Comparison of ENCODE assay signal across 11 mouse cellular contexts in the genomic region with DNA sequence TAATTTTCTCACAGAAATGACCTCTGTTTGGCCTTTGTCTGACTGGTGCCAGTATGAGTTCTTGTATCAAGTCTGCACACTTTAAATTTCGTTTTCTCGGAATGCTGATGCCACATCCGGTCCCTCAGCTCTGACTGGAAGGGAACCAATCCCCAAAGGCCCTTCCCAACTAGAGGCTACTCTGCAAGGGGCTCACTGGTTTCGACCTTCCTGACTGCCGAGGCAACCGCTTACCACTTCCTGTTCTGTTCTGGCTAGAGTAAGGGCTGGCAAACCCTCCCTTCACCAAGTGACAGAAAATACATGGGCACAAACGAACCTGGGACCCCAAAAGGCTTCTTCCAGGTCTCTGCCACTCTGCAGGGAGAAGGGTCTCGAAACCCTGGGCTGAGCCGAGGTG. TPM values are rescaled to one million over a fixed set of nuclear protein-coding genes. Genes with fewer than 3 reads are reported as not detected.
A peak's percentile ranks its signal among the peaks of the same experiment; 100 is the strongest.
DNase-seq lines count a peak whose midpoint lies in the region; ATAC-seq lines count a peak whose summit lies in the region.
"Had no signal": no experiment of that assay in that cellular context is flagged by ENCODE, and none has a peak within 500 bp of the region (broad histone marks: within the 10 kb centered on the region; RNA-seq: fewer than 3 reads in every experiment).

No protein-coding gene starts in this region.

- H3K4me2 ChIP-seq in intestine, embryonic 16.5 days (ENCODE audit: low read depth, low read length), result no peak overlapping the region
- H3K4me2 ChIP-seq: limb, embryonic 13.5 days had no signal

- H3K9me3 ChIP-seq in intestine, embryonic 16.5 days (ENCODE audit: control insufficient read depth, low read length), result no peaks in the 10 kb centered on the region
- H3K9me3 ChIP-seq: limb, embryonic 13.5 days had no signal

- no peak overlapping the region for H3K4me3 ChIP-seq in intestine, embryonic 16.5 days (ENCODE audit: low read length)
- H3K4me3 ChIP-seq: limb, embryonic 13.5 days had no signal

- H3K9ac ChIP-seq in intestine, embryonic 16.5 days (ENCODE audit: low read depth, low read length), result no peak overlapping the region
- H3K9ac ChIP-seq: limb, embryonic 13.5 days had no signal

- DNase-seq in A20 (ENCODE audit: low read depth, low spot score), result peak; percentile 71
- DNase-seq in CD4-positive, CD25-positive, alpha-beta regulatory T cell, adult 2 months (ENCODE audit: low read depth, low spot score), result peak; percentile 72
- peak; percentile 19 for DNase-seq in spleen, adult 12 weeks (ENCODE audit: low spot score)
- no peak for DNase-seq in gastrocnemius, postnatal 10 days
- no peak for DNase-seq in ovary, postnatal 36 days (ENCODE audit: low spot score)

- no peak overlapping the region for H3K27ac ChIP-seq in intestine, embryonic 16.5 days (ENCODE audit: low read length)
- H3K27ac ChIP-seq: limb, embryonic 13.5 days had no signal

- no peaks in the 10 kb centered on the region for H3K27me3 ChIP-seq in intestine, embryonic 16.5 days (replicated peaks; ENCODE audit: control insufficient read depth, insufficient read depth, low read length)
- H3K27me3 ChIP-seq: limb, embryonic 13.5 days had no signal

- peaks cover 7% of the 10 kb centered on the region for H3K4me1 ChIP-seq in intestine, embryonic 16.5 days (ENCODE audit: control insufficient read depth, insufficient read depth, low read length)
- H3K4me1 ChIP-seq: limb, embryonic 13.5 days had no signal

- ATAC-seq in inflammation-experienced regulatory T-cells, adult 6 months, result peak; percentile 89
- no peak for ATAC-seq in intestine, embryonic 16.5 days

- 66% methylated on average over 9 of the region's 9 CpGs for WGBS in intestine, embryonic 16.5 days

- no peaks in the 10 kb centered on the region for H3K36me3 ChIP-seq in intestine, embryonic 16.5 days (ENCODE audit: control insufficient read depth, insufficient read depth, low read length)
- H3K36me3 ChIP-seq: limb, embryonic 13.5 days had no signal

RNA-seq across cellular contexts. Expression of gene Treml2, which starts 1.6 kb away (rescaled TPM):
- polyA plus RNA-seq in inflammation-experienced regulatory T-cells, adult 6 months (2017; shearing (Covaris generic)), result 10 to 100 TPM in 2 of 3 experiments, under 1 TPM in 1; 0.69 to 12.3 (median 11.3) TPM
- total RNA-seq in gastrocnemius, postnatal 10 days (2021), result under 1 TPM in 1 of 2 experiments, not detected in 1; 0.18 TPM
- 0.27 and 0.37 TPM in 2 replicates for polyA plus RNA-seq in intestine, embryonic 16.5 days (2015; fragmentation: Nextera tagmentation; extraction: Ambion mirVana)
- polyA plus RNA-seq: testis, adult 2 months had no signal

RNA-seq across cellular contexts. Expression of gene B430306N03Rik, which starts 15.1 kb away (rescaled TPM):
- polyA plus RNA-seq in inflammation-experienced regulatory T-cells, adult 6 months (2017; shearing (Covaris generic)), result 1 to 10 TPM in 2 of 3 experiments, not detected in 1; 2.8 to 5.6 TPM
- total RNA-seq in gastrocnemius, postnatal 10 days (2021), result under 1 TPM; 0.05 to 0.34 TPM
- polyA plus RNA-seq in intestine, embryonic 16.5 days (2015; fragmentation: Nextera tagmentation; extraction: Ambion mirVana), result 0.44 and 0.59 TPM in 2 replicates
- polyA plus RNA-seq: neural tube, embryonic 11.5 days had no signal

RNA-seq across cellular contexts. Expression of gene Treml4, which starts 36.8 kb away (rescaled TPM):
- polyA plus RNA-seq in inflammation-experienced regulatory T-cells, adult 6 months (2017; shearing (Covaris generic)), result 1 to 10 TPM in 1 of 3 experiments, under 1 TPM in 1, not detected in 1; 0.55 to 1.3 TPM
- under 1 TPM in 1 of 2 experiments, not detected in 1; 0.36 TPM for total RNA-seq in gastrocnemius, postnatal 10 days (2021)
- 4.0 and 5.8 TPM in 2 replicates for polyA plus RNA-seq in intestine, embryonic 16.5 days (2015; fragmentation: Nextera tagmentation; extraction: Ambion mirVana)
- total RNA-seq: gastrocnemius, adult 18-20 months had no signal

RNA-seq across cellular contexts. Expression of gene Trem2, which starts 45.3 kb away (rescaled TPM):
- not detected for polyA plus RNA-seq in inflammation-experienced regulatory T-cells, adult 6 months (2017; shearing (Covaris generic))
- total RNA-seq in gastrocnemius, postnatal 10 days (2021), result 1 to 10 TPM; 1.4 to 1.8 TPM
- 4.4 and 5.1 TPM in 2 replicates for polyA plus RNA-seq in intestine, embryonic 16.5 days (2015; fragmentation: Nextera tagmentation; extraction: Ambion mirVana)

RNA-seq across cellular contexts. Expression of gene Trem3, which starts 53.3 kb away (rescaled TPM):
- not detected for polyA plus RNA-seq in inflammation-experienced regulatory T-cells, adult 6 months (2017; shearing (Covaris generic))
- total RNA-seq in gastrocnemius, postnatal 10 days (2021), result under 1 TPM in 1 of 2 experiments, not detected in 1; 0.27 TPM
- polyA plus RNA-seq in intestine, embryonic 16.5 days (2015; fragmentation: Nextera tagmentation; extraction: Ambion mirVana), result 0.37 and 0.57 TPM in 2 replicates
- total RNA-seq: gastrocnemius, adult 18-20 months had no signal
- polyA plus RNA-seq: neural tube, embryonic 11.5 days; testis, adult 2 months had no signal

Comparison
In these comparisons a context has a peak if more than half of its experiments do, and no peak if none do; other contexts are left out.
1. DNase-seq: peak in A20 (single experiment), CD4-positive, CD25-positive, alpha-beta regulatory T cell, adult 2 months (single experiment) and spleen, adult 12 weeks (single experiment); none in gastrocnemius, postnatal 10 days (single experiment) and ovary, postnatal 36 days (single experiment).